Mouse (Mus musculus): ENCODE measurements around the gene Pln. TPM values are rescaled to one million over a fixed set of nuclear protein-coding genes. Genes with fewer than 3 reads are reported as not detected.

The Pln gene
- polyA plus RNA-seq (2015; fragmentation: Nextera tagmentation; extraction: Ambion mirVana) = 1.2 and 1.3 TPM in 2 replicates

- no peaks in the 10 kb centered on the region for H3K9me3 ChIP-seq
- no peaks in the 10 kb centered on the region for H3K27me3 ChIP-seq
- no peak for ATAC-seq (ENCODE audit: low FRiP score, low read depth)
- no peak within 1 kb of the TSS for H3K9ac ChIP-seq
- H3K4me2 ChIP-seq = no peak within 1 kb of the TSS
- WGBS = 82% methylated on average over 6 of the region's 6 CpGs
- no peak within 1 kb of the TSS for H3K4me3 ChIP-seq
- H3K36me3 ChIP-seq = no peaks in the 10 kb centered on the region
- H3K4me1 ChIP-seq (replicated peaks) = no peaks in the 10 kb centered on the region
- no peak within 1 kb of the TSS for H3K27ac ChIP-seq (replicated peaks)
Measured at GRCm38 (mm10) chr10:53337162-53337923, at the start of gene Pln. Pln (plus strand) TSS chr10:53337667.

- H3K36me3 ChIP-seq = 0 out of 2 replicates have a peak, but pooled peaks cover 4% of the 10 kb centered on the region
- no peak overlapping the region for H3K9ac ChIP-seq
- peak; percentile 66; the same call in 1 of the 2 replicates for ATAC-seq (ENCODE audit: low FRiP score, low read depth)
- H3K27ac ChIP-seq (replicated peaks) = no peak overlapping the region
- no peak overlapping the region for H3K4me2 ChIP-seq
- H3K9me3 ChIP-seq = no peaks in the 10 kb centered on the region
- no peaks in the 10 kb centered on the region for H3K27me3 ChIP-seq
- H3K4me1 ChIP-seq (replicated peaks) = no peaks in the 10 kb centered on the region
- H3K4me3 ChIP-seq = no peak overlapping the region
- WGBS = 22% methylated on average over 3 of the region's 3 CpGs
Measured at GRCm38 (mm10) chr10:53305867-53306266, 31.6 kb upstream of the Pln start.

GRCm38 (mm10) chr10:53306674-53307073, 30.8 kb upstream of the Pln start:
- no peak for ATAC-seq (ENCODE audit: low FRiP score, low read depth)
- no peaks in the 10 kb centered on the region for H3K4me1 ChIP-seq (replicated peaks)
- 88% methylated on average over 3 of the region's 3 CpGs for WGBS
- no peaks in the 10 kb centered on the region for H3K27me3 ChIP-seq
- H3K9ac ChIP-seq = no peak overlapping the region
- no peak overlapping the region for H3K4me3 ChIP-seq
- no peak overlapping the region for H3K27ac ChIP-seq (replicated peaks)
- no peaks in the 10 kb centered on the region for H3K9me3 ChIP-seq
- H3K36me3 ChIP-seq = no peaks in the 10 kb centered on the region
- no peak overlapping the region for H3K4me2 ChIP-seq

- Histone ChIP-seq H3K36me3 (0 out of 2 replicates have a peak, but pooled peaks cover 3% of the 10 kb centered on the region), H3K27me3 (no peaks in the 10 kb centered on the region), H3K27ac (replicated peaks) (no peak overlapping the region), H3K4me3 (no peak overlapping the region), H3K4me2 (no peak overlapping the region), H3K9ac (no peak overlapping the region), H3K9me3 (no peaks in the 10 kb centered on the region), H3K4me1 (replicated peaks) (no peaks in the 10 kb centered on the region)
- no peak for ATAC-seq (ENCODE audit: low FRiP score, low read depth)
Measured at GRCm38 (mm10) chr10:53323367-53323766, 14.1 kb upstream of the Pln start.

GRCm38 (mm10) chr10:53324663-53325062, 12.8 kb upstream of the Pln start:
- no peak overlapping the region for H3K4me3 ChIP-seq
- no peaks in the 10 kb centered on the region for H3K9me3 ChIP-seq
- no peak for ATAC-seq (ENCODE audit: low FRiP score, low read depth)
- H3K36me3 ChIP-seq = no peaks in the 10 kb centered on the region
- no peaks in the 10 kb centered on the region for H3K4me1 ChIP-seq (replicated peaks)
- 66% methylated on average over 1 of the region's 1 CpGs for WGBS
- H3K27me3 ChIP-seq = no peaks in the 10 kb centered on the region
- no peak overlapping the region for H3K9ac ChIP-seq
- H3K27ac ChIP-seq (replicated peaks) = no peak overlapping the region
- no peak overlapping the region for H3K4me2 ChIP-seq

- no peaks in the 10 kb centered on the region for H3K9me3 ChIP-seq
- ATAC-seq (ENCODE audit: low FRiP score, low read depth) = no peak
Measured at GRCm38 (mm10) chr10:53326367-53326766, 11.1 kb upstream of the Pln start.

GRCm38 (mm10) chr10:53329257-53329656, 8.2 kb upstream of the Pln start:
- ATAC-seq (ENCODE audit: low FRiP score, low read depth) = no peak
- Histone ChIP-seq H3K9me3 (no peaks in the 10 kb centered on the region), H3K4me1 (replicated peaks) (no peaks in the 10 kb centered on the region), H3K9ac (no peak overlapping the region), H3K4me3 (no peak overlapping the region), H3K27me3 (no peaks in the 10 kb centered on the region), H3K27ac (replicated peaks) (no peak overlapping the region), H3K36me3 (no peaks in the 10 kb centered on the region), H3K4me2 (no peak overlapping the region)
- WGBS = 81% methylated on average over 3 of the region's 3 CpGs

More at GRCm38 (mm10) chr10:53326367-53326766, 11.1 kb upstream of the Pln start:
- no peak overlapping the region for H3K27ac ChIP-seq (replicated peaks)
- no peaks in the 10 kb centered on the region for H3K4me1 ChIP-seq (replicated peaks)
- no peak overlapping the region for H3K9ac ChIP-seq
- no peaks in the 10 kb centered on the region for H3K36me3 ChIP-seq
- H3K4me3 ChIP-seq = no peak overlapping the region
- no peaks in the 10 kb centered on the region for H3K27me3 ChIP-seq
- H3K4me2 ChIP-seq = no peak overlapping the region

GRCm38 (mm10) chr10:53332752-53333151, 4.7 kb upstream of the Pln start:
- H3K9me3 ChIP-seq = no peaks in the 10 kb centered on the region
- H3K27me3 ChIP-seq = no peaks in the 10 kb centered on the region
- no peak overlapping the region for H3K27ac ChIP-seq (replicated peaks)
- H3K4me3 ChIP-seq = no peak overlapping the region
- no peaks in the 10 kb centered on the region for H3K36me3 ChIP-seq
- H3K4me1 ChIP-seq (replicated peaks) = no peaks in the 10 kb centered on the region
- no peak overlapping the region for H3K9ac ChIP-seq
- no peak overlapping the region for H3K4me2 ChIP-seq
- WGBS = 88% methylated on average over 2 of the region's 2 CpGs
- ATAC-seq (ENCODE audit: low FRiP score, low read depth) = no peak

- no peaks in the 10 kb centered on the region for H3K36me3 ChIP-seq
- H3K9me3 ChIP-seq = no peaks in the 10 kb centered on the region
- H3K4me2 ChIP-seq = no peak overlapping the region
- H3K27ac ChIP-seq (replicated peaks) = no peak overlapping the region
- no peak overlapping the region for H3K9ac ChIP-seq
- no peak overlapping the region for H3K4me3 ChIP-seq
- 88% methylated on average over 2 of the region's 2 CpGs for WGBS
- ATAC-seq (ENCODE audit: low FRiP score, low read depth) = no peak
- no peaks in the 10 kb centered on the region for H3K4me1 ChIP-seq (replicated peaks)
- H3K27me3 ChIP-seq = no peaks in the 10 kb centered on the region
Measured at GRCm38 (mm10) chr10:53335266-53335665, 2.2 kb upstream of the Pln start.

GRCm38 (mm10) chr10:53335974-53336373, 1.5 kb upstream of the Pln start:
- Histone ChIP-seq H3K4me3 (no peak overlapping the region), H3K36me3 (no peaks in the 10 kb centered on the region), H3K4me2 (no peak overlapping the region), H3K27ac (replicated peaks) (no peak overlapping the region), H3K4me1 (replicated peaks) (no peaks in the 10 kb centered on the region), H3K27me3 (no peaks in the 10 kb centered on the region), H3K9ac (no peak overlapping the region), H3K9me3 (no peaks in the 10 kb centered on the region)
- no peak for ATAC-seq (ENCODE audit: low FRiP score, low read depth)
- WGBS = 91% methylated on average over 3 of the region's 3 CpGs

- H3K27ac ChIP-seq (replicated peaks) = no peak overlapping the region
- no peaks in the 10 kb centered on the region for H3K36me3 ChIP-seq
- H3K4me3 ChIP-seq = no peak overlapping the region
- H3K9ac ChIP-seq = no peak overlapping the region
- no peaks in the 10 kb centered on the region for H3K9me3 ChIP-seq
- WGBS = 71% methylated on average over 2 of the region's 2 CpGs
- H3K4me1 ChIP-seq (replicated peaks) = no peaks in the 10 kb centered on the region
- H3K4me2 ChIP-seq = no peak overlapping the region
- ATAC-seq (ENCODE audit: low FRiP score, low read depth) = no peak
- H3K27me3 ChIP-seq = no peaks in the 10 kb centered on the region
Measured at GRCm38 (mm10) chr10:53339045-53339444, 1.6 kb downstream of the Pln start.

GRCm38 (mm10) chr10:53341288-53341965, 4.0 kb downstream of the Pln start:
- WGBS = 79% methylated on average over 7 of the region's 7 CpGs
- ATAC-seq (ENCODE audit: low FRiP score, low read depth) = peak; percentile 74
- H3K4me3 ChIP-seq = no peak overlapping the region
- H3K36me3 ChIP-seq = no peaks in the 10 kb centered on the region
- H3K4me2 ChIP-seq = no peak overlapping the region
- no peaks in the 10 kb centered on the region for H3K4me1 ChIP-seq (replicated peaks)
- no peak overlapping the region for H3K9ac ChIP-seq
- H3K27ac ChIP-seq (replicated peaks) = no peak overlapping the region
- no peaks in the 10 kb centered on the region for H3K27me3 ChIP-seq
- H3K9me3 ChIP-seq = no peaks in the 10 kb centered on the region
